Mouse (Mus musculus) liver, postnatal 0 days (tissue): ENCODE data around the gene Rplp2. TPM values are rescaled to one million over a fixed set of nuclear protein-coding genes. Genes with fewer than 3 reads are reported as not detected.

ENCODE experiments used
- ATAC-seq: fragments of 200-750 bp; cut with Nextera tagmentation; 2 replicates; pipeline ENCODE4 v1.8.0; 2017; ENCODE audit warnings: mild to moderate bottlenecking, moderate library complexity
- DNase-seq: peaks from one replicate; pipeline ENCODE4 v3.0.0-alpha.2; 2016
- H3K27ac ChIP-seq: fragments of 300-500 bp; sonication (generic); 2 replicates; pipeline ENCODE4 v1.5.1; 2014; ENCODE audit warnings: antibody characterized with exemption, moderate library complexity, mild to moderate bottlenecking, low read depth
- H3K27me3 ChIP-seq: fragments of 300-500 bp; sonication (generic); 2 replicates; pipeline ENCODE4 v1.6.1; 2014; ENCODE audit warnings: low read length, control low read depth, mixed read lengths; ENCODE audit not compliant: insufficient read depth
- H3K36me3 ChIP-seq: fragments of 300-500 bp; sonication (generic); replicated peaks from 2 replicates; pipeline ENCODE4 v1.6.1; 2014; ENCODE audit warnings: mild to moderate bottlenecking, control low read depth, low read length, moderate library complexity, mixed read lengths; ENCODE audit not compliant: insufficient read depth
- H3K4me1 ChIP-seq: fragments of 300-500 bp; sonication (generic); 2 replicates; pipeline ENCODE4 v1.6.1; 2014; ENCODE audit warnings: antibody characterized with exemption, mild to moderate bottlenecking, control low read depth; ENCODE audit not compliant: insufficient read depth
- H3K4me2 ChIP-seq: fragments of 300-500 bp; sonication (generic); 2 replicates; pipeline ENCODE4 v1.6.1; 2014; ENCODE audit warnings: low read depth, mild to moderate bottlenecking, low read length, moderate library complexity, mixed read lengths
- H3K4me3 ChIP-seq: fragments of 300-500 bp; sonication (generic); 2 replicates; pipeline ENCODE4 v1.5.1; 2014; ENCODE audit warnings: low read depth, low read length
- H3K9ac ChIP-seq: fragments of 300-500 bp; sonication (generic); replicated peaks from 2 replicates; pipeline ENCODE4 v1.6.1; 2014; ENCODE audit warnings: mild to moderate bottlenecking, moderate library complexity
- H3K9me3 ChIP-seq: fragments of 300-500 bp; sonication (generic); 2 replicates; pipeline ENCODE4 v1.6.1; 2016; ENCODE audit warnings: mild to moderate bottlenecking, control low read depth, low read length, mixed read lengths
- CTCF ChIP-seq: sonication (generic); IDR thresholded peaks from 2 replicates; pipeline ENCODE4 v1.5.1; 2016; ENCODE audit warnings: antibody characterized with exemption, low read depth
- EP300 ChIP-seq: IDR thresholded peaks from 2 replicates; pipeline ENCODE4 v1.6.1; 2016; ENCODE audit warnings: antibody characterized with exemption, low read depth, mild to moderate bottlenecking
- WGBS: fragments of 180-500 bp; shearing (Covaris S2); extraction: QIAGEN DNeasy Blood & Tissue Kit; methylation state at CpG from one replicate; pipeline ENCODE4 v1.1.7; 2014; ENCODE audit not compliant: insufficient replicate concordance; 5-methylcytosine and 5-hydroxymethylcytosine counted together
- polyA plus RNA-seq: library from polyadenylated mRNA; unstranded; fragments of >200 nt; fragmentation: Nextera tagmentation; extraction: Ambion mirVana; gene quantifications from 2 replicates; pipeline ENCODE4 v1.2.1, GENCODE M21; 2015

Rplp2 gene
- polyA plus RNA-seq, 1 experiment from 2014 or later: 861 TPM

DNA sequence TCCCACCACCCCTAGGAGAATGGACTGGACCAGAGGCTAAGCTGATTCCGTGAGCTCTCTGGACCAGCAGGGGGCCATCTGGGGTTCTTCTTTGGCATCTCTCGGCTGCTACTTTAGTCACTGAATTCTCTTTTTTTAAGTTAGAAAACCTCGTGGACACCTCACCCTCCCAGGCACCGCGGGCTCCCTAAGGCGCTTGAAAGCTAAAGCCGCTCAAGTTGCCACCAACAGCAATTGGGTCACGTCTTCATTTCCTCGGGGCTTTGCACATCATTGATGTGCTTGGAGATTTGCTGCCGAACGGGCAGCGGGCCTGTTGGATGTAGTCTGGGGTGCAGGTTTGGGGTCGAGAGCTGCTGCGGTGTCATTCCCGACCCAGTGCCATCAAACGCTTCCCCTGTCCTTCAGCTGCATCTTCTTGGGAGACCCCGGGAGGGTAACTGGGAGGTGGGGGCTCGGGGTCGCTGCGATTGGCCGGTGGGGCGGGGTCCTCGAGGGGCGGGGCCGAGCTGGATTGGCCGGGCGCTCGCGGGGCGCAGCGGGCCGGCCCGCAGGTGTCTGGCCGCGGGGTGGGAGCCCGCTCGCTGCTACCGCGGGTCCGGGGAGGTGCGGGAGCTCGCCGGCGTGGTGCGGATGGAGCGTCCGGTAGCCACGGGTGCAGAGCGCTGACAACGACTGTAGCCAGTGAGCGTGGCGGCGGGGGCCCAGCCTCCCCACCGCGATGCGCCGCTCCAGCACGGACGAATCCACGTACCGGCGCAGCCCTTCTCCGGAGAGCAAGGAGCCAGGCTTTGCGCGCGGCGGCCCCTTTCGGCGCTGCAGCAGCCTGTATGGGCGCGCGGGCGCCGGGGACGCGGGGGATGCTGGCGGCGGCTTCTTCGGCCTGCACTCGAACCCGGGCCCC is 34.6 kb downstream of the Rplp2 start:
- Histone ChIP-seq H3K36me3 (peaks cover 10% of the 10 kb centered on the region; the same call in 1 of the 2 replicates), H3K27me3 (peaks cover 18% of the 10 kb centered on the region), H3K27ac (no peak overlapping the region), H3K4me1 (peaks cover 41% of the 10 kb centered on the region), H3K4me2 (peak overlapping the region; percentile 71), H3K9ac (peak overlapping the region; percentile 8; the same call in 1 of the 2 replicates), H3K9me3 (no peaks in the 10 kb centered on the region), H3K4me3 (peak overlapping the region; percentile 41)
- no peak for ATAC-seq
- DNase-seq: peak; percentile 59
- 2% methylated on average over 72 of the region's 81 CpGs for WGBS
- TF ChIP-seq EP300 (no peak), CTCF (peak; percentile 52)

DNA sequence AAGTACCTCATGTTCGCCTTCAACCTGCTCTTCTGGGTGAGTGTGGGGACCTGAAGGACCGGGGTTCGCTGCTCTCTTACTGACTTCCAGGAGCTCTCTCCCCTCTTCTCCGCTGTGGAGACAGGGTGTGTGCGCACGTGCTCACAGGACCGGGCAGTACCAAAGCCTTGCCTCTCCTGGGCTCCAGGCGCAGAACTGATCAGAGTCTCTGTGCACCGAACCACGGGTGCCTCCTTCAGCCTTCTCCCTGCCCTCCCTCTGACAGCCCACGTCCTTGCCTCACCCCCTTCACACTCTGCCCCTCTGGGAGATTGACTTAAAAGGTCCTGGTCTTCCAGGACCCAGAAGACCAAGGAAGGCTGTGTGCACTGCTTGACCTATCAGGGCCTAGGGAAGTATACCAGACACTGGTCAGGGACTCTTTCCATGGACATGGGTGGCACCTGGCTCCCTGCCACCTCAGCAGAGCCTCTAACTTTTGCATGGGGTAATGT is 35.4 kb downstream of the Rplp2 start:
- H3K27me3 ChIP-seq: peaks cover 18% of the 10 kb centered on the region
- WGBS: 44% methylated on average over 11 of the region's 11 CpGs
- H3K27ac ChIP-seq: no peak overlapping the region
- TF ChIP-seq CTCF (no peak), EP300 (no peak)
- DNase-seq (no peak), ATAC-seq (no peak)
- peak overlapping the region; percentile 41 for H3K4me3 ChIP-seq
- peaks cover 16% of the 10 kb centered on the region; the same call in 1 of the 2 replicates for H3K36me3 ChIP-seq
- peak overlapping the region; percentile 8; the same call in 1 of the 2 replicates for H3K9ac ChIP-seq
- H3K4me2 ChIP-seq: peak overlapping the region; percentile 71
- H3K9me3 ChIP-seq: no peaks in the 10 kb centered on the region
- H3K4me1 ChIP-seq: peaks cover 33% of the 10 kb centered on the region

DNA sequence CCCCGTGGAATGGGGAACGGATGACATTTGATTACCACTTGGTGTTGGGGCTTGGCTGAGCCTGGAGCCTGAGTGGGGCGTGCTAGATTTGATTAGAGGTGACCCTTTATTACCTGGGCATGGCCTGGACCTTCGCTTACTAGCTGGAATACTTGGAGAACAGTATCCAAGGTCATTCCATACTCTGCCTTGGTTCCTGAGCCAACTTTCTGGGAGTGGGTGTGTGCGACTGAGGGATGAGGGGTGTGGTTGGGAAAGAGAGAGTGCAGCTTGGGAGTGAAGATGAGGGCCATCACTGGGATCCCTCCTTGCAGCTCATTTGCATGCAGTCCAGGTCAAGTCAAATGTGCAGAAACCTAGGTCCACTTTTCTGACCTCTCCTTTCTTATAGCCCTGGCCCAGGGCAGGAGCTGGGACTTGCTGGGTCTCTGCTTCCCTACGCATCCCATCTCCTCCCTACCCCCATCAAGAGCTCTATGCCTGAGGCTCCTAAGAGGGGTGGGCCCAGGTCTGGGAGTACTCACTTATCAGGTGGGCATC is 36.0 kb downstream of the Rplp2 start:
- no peak overlapping the region for H3K4me2 ChIP-seq
- H3K27ac ChIP-seq: no peak overlapping the region
- peaks cover 27% of the 10 kb centered on the region for H3K4me1 ChIP-seq
- H3K9me3 ChIP-seq: no peaks in the 10 kb centered on the region
- ATAC-seq (no peak), DNase-seq (no peak)
- 73% methylated on average over 6 of the region's 6 CpGs for WGBS
- peaks cover 18% of the 10 kb centered on the region for H3K27me3 ChIP-seq
- H3K9ac ChIP-seq: no peak overlapping the region
- no peak overlapping the region for H3K4me3 ChIP-seq
- no peak for TF ChIP-seq CTCF
- no peak for TF ChIP-seq EP300
- H3K36me3 ChIP-seq: peaks cover 19% of the 10 kb centered on the region; the same call in 1 of the 2 replicates

DNA sequence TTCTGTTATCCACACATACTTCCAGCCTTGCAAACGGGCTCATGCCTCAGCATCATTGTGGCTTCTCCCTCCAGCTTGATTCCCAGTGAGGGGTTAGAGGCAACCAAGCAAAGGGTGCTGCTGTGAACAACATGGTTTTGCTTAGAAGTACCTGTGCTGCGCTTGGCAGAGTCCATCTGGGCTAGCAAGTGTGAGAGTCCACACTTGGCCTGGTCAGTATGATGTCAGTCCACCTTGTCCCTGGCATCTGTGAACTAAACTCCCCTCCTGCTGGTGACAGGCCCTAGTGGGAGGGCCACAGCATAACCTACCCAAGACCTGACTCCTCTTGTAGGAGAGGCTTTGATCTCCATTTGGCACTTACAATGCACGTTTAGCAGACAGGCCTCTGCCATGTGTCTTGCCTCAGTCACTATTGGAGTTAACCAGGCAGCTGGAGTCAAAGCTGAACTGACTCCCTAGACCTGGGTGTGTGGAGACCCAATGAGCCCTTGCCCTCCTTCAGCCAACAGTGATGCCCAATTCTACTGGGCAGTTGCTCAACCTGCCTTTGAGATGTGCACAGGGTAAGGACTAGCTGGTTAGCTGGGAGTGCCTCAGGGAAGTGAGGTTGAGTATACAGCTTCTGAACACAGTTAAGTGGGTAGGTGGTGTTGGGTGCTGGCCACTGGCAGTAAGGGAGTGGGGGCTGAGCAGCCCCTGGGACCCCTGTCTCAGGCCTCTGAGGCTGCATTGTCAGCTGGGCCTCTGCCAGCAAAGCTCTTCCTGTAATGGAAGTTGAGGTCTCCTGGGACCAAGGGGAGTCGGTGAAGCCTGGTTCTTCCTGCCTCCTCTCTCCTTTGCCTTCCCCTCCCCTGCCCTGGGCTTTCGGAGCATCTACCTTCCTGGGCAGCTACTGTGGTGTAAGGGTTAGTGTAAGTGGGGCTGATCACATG is 37.3 kb downstream of the Rplp2 start:
- H3K36me3 ChIP-seq: peaks cover 19% of the 10 kb centered on the region; the same call in 1 of the 2 replicates
- ATAC-seq: no peak
- no peak overlapping the region for H3K27ac ChIP-seq
- H3K9ac ChIP-seq: no peak overlapping the region
- TF ChIP-seq EP300 (no peak), CTCF (no peak)
- H3K9me3 ChIP-seq: no peaks in the 10 kb centered on the region
- no peak overlapping the region for H3K4me2 ChIP-seq
- H3K4me3 ChIP-seq: no peak overlapping the region
- DNase-seq: no peak
- 67% methylated on average over 5 of the region's 5 CpGs for WGBS
- H3K4me1 ChIP-seq: peaks cover 23% of the 10 kb centered on the region
- H3K27me3 ChIP-seq: peaks cover 18% of the 10 kb centered on the region

DNA sequence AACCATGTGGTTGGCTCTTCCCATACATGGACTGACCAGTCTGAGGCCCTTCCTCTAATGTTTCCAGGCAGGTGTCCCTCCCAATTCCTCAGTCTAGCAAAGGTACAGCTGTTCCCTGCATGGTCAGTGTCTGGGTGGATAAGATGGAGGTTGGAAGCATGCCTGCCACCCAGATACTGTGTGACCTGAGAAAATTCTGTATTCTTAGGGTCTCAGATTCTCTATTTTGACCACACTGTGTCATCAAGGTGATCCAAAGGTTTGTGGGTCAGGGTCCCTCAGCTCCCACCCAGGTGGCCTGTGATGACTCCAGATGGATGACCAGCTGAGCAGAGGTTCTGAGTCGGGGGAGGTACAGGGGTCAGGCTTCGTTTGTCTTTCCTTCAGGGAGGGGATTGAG is 38.0 kb downstream of the Rplp2 start:
- no peak overlapping the region for H3K27ac ChIP-seq
- no peaks in the 10 kb centered on the region for H3K9me3 ChIP-seq
- no peak overlapping the region for H3K4me3 ChIP-seq
- H3K27me3 ChIP-seq: peaks cover 18% of the 10 kb centered on the region
- peaks cover 19% of the 10 kb centered on the region; the same call in 1 of the 2 replicates for H3K36me3 ChIP-seq
- no peak for ATAC-seq
- no peak for DNase-seq
- peaks cover 23% of the 10 kb centered on the region for H3K4me1 ChIP-seq
- H3K4me2 ChIP-seq: no peak overlapping the region
- no peak for TF ChIP-seq EP300
- no peak for TF ChIP-seq CTCF
- 80% methylated on average over 2 of the region's 2 CpGs for WGBS
- no peak overlapping the region for H3K9ac ChIP-seq
